Mouse (Mus musculus): ENCODE results near the gene Ankrd11. TPM values are rescaled to one million over a fixed set of nuclear protein-coding genes. Genes with fewer than 3 reads are reported as not detected.

Ankrd11 gene
- polyA plus RNA-seq, 1 experiment from 2014 or later: 65.7 TPM

DNA sequence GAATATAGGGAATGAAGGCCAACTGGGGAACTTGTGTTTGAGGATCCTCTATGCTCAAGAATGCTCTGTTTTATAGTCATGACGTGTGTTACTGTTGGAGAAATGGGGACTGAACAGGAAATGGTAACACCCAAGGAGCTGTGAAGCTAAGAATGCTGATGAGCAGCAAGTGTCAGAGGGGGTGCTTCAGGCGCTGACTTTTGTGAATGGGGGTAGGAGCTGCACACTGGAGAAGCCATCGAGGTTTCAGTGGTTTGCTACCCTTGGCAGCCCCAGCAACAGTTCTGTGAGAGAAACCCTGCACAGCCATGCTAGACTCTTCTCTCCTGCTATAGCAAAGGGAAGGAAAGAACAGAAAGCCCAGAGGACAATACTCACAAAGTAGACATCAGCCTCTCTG is 129.9 kb downstream of the Ankrd11 start:
- Histone ChIP-seq H3K9me3 (no peaks in the 10 kb centered on the region), H3K9ac (no peak overlapping the region), H3K4me2 (no peak overlapping the region), H3K4me1 (peaks cover 9% of the 10 kb centered on the region), H3K27me3 (no peaks in the 10 kb centered on the region), H3K36me3 (replicated peaks) (peaks cover 46% of the 10 kb centered on the region), H3K4me3 (replicated peaks) (no peak overlapping the region), H3K27ac (no peak overlapping the region)
- 95% methylated on average over 3 of the region's 3 CpGs for WGBS
- ATAC-seq (ENCODE audit: low FRiP score): no peak

GRCm38 (mm10) chr8:122906463-122907021 is 135.5 kb downstream of the Ankrd11 start:
- H3K36me3 ChIP-seq (replicated peaks): peaks cover 18% of the 10 kb centered on the region
- no peak overlapping the region for H3K4me3 ChIP-seq (replicated peaks)
- peak; percentile 53 for ATAC-seq (ENCODE audit: low FRiP score)
- H3K4me2 ChIP-seq: no peak overlapping the region
- no peak overlapping the region for H3K27ac ChIP-seq
- WGBS: 59% methylated on average over 6 of the region's 6 CpGs
- no peaks in the 10 kb centered on the region for H3K9me3 ChIP-seq
- no peaks in the 10 kb centered on the region for H3K27me3 ChIP-seq
- H3K9ac ChIP-seq: no peak overlapping the region
- peaks cover 9% of the 10 kb centered on the region for H3K4me1 ChIP-seq

- H3K4me3 ChIP-seq (replicated peaks): no peak overlapping the region
- no peak overlapping the region for H3K9ac ChIP-seq
- H3K27me3 ChIP-seq: no peaks in the 10 kb centered on the region
- H3K4me2 ChIP-seq: no peak overlapping the region
- peaks cover 18% of the 10 kb centered on the region for H3K36me3 ChIP-seq (replicated peaks)
- WGBS: 95% methylated on average over 4 of the region's 4 CpGs
- H3K9me3 ChIP-seq: no peaks in the 10 kb centered on the region
- no peak for ATAC-seq (ENCODE audit: low FRiP score)
- H3K4me1 ChIP-seq: peaks cover 8% of the 10 kb centered on the region
- no peak overlapping the region for H3K27ac ChIP-seq
Observed at GRCm38 (mm10) chr8:122905346-122905745, 136.7 kb downstream of the Ankrd11 start.

- WGBS: 89% methylated on average over 11 of the region's 11 CpGs
- H3K9me3 ChIP-seq: no peaks in the 10 kb centered on the region
- H3K27me3 ChIP-seq: no peaks in the 10 kb centered on the region
- no peak overlapping the region for H3K9ac ChIP-seq
- H3K36me3 ChIP-seq (replicated peaks): peaks cover 22% of the 10 kb centered on the region
- no peak overlapping the region for H3K4me3 ChIP-seq (replicated peaks)
- H3K4me2 ChIP-seq: no peak overlapping the region
- no peak for ATAC-seq (ENCODE audit: low FRiP score)
- peaks cover under 1% of the 10 kb centered on the region; the same call in 1 of the 2 replicates for H3K4me1 ChIP-seq
- H3K27ac ChIP-seq: no peak overlapping the region; the same call in 1 of the 2 replicates
Observed at GRCm38 (mm10) chr8:122904496-122904895, 137.6 kb downstream of the Ankrd11 start.

DNA sequence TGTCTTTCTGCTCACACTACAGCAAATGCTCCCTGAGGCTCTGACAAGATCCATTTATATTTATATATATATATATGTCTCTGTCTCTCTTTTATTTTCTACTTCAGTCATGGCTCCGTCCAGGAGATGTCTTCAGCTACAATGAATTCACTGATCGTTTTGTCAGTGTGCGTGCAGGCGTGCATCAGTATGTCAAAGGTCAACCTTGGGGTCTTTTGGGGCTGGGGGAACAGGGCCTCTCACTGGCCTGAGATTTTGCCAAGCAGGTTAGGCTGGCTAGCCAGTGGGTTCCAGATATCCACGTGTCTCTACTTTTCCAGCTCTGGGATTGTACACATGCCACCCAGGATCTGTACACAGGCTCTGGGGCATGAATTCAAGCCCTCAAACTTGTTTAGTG is 139.1 kb downstream of the Ankrd11 start:
- no peak overlapping the region for H3K4me2 ChIP-seq
- H3K9me3 ChIP-seq: no peaks in the 10 kb centered on the region
- ATAC-seq (ENCODE audit: low FRiP score): no peak
- H3K27ac ChIP-seq: no peak overlapping the region; the same call in 1 of the 2 replicates
- WGBS: 36% methylated on average over 5 of the region's 5 CpGs
- no peaks in the 10 kb centered on the region for H3K4me1 ChIP-seq
- no peaks in the 10 kb centered on the region for H3K27me3 ChIP-seq
- H3K36me3 ChIP-seq (replicated peaks): peaks cover 28% of the 10 kb centered on the region
- H3K4me3 ChIP-seq (replicated peaks): no peak overlapping the region
- no peak overlapping the region for H3K9ac ChIP-seq

GRCm38 (mm10) chr8:122902581-122902980 is 139.5 kb downstream of the Ankrd11 start:
- Histone ChIP-seq H3K4me1 (no peaks in the 10 kb centered on the region), H3K4me3 (replicated peaks) (no peak overlapping the region), H3K4me2 (no peak overlapping the region), H3K9me3 (no peaks in the 10 kb centered on the region), H3K27me3 (no peaks in the 10 kb centered on the region), H3K9ac (no peak overlapping the region; the same call in 1 of the 2 replicates), H3K36me3 (replicated peaks) (peaks cover 28% of the 10 kb centered on the region), H3K27ac (no peak overlapping the region; the same call in 1 of the 2 replicates)
- 65% methylated on average over 3 of the region's 3 CpGs for WGBS
- ATAC-seq (ENCODE audit: low FRiP score): no peak

GRCm38 (mm10) chr8:122901892-122902515 is 140.1 kb downstream of the Ankrd11 start:
- Histone ChIP-seq H3K36me3 (replicated peaks) (peaks cover 28% of the 10 kb centered on the region), H3K9me3 (no peaks in the 10 kb centered on the region), H3K27me3 (no peaks in the 10 kb centered on the region), H3K4me2 (no peak overlapping the region), H3K27ac (no peak overlapping the region), H3K4me3 (replicated peaks) (no peak overlapping the region), H3K9ac (no peak overlapping the region), H3K4me1 (no peaks in the 10 kb centered on the region)
- no peak for ATAC-seq (ENCODE audit: low FRiP score)
- WGBS: 91% methylated on average over 8 of the region's 8 CpGs

DNA sequence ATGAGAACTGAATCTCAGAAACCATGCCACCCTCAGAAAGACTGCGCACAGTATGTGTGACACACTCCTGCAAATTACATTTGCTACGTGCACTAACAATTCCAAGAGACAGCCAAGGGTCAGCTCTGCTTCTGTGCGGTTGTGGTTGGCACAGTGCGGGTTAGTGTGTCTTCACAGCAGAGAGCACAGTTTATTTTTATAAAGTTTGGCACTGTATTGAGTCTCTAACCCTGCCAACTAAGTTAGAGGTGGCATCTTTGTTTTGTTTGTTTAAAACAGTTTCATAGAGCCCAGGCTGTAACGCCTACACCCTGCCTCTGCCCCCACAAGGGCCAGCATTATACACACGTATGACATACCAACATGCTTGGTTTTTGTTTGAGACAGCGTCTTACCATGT is 140.6 kb downstream of the Ankrd11 start:
- H3K9ac ChIP-seq: no peak overlapping the region
- no peak overlapping the region for H3K4me3 ChIP-seq (replicated peaks)
- H3K36me3 ChIP-seq (replicated peaks): peaks cover 33% of the 10 kb centered on the region
- WGBS: 95% methylated on average over 7 of the region's 7 CpGs
- H3K9me3 ChIP-seq: no peaks in the 10 kb centered on the region
- H3K27me3 ChIP-seq: no peaks in the 10 kb centered on the region
- H3K4me1 ChIP-seq: no peaks in the 10 kb centered on the region
- no peak for ATAC-seq (ENCODE audit: low FRiP score)
- no peak overlapping the region for H3K4me2 ChIP-seq
- no peak overlapping the region for H3K27ac ChIP-seq

DNA sequence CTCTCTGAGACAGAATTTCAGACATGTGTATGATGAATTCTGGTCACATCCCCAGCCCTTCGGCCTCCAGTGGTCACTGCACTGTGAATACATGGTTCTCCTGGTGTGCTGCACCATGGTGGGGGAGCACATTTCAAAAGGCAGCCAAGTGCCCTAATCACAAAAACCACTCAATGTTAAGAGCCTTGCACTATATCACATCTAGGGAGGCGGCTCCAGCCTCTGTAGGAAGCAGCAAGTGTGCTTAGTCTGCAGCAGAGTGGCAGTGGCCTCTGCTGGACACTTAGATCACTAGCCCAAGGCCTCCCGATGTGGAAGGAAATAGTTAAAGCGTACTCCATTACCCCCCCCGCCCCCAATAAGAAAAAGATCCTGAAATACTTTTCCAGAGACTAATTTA is 143.0 kb downstream of the Ankrd11 start:
- H3K4me3 ChIP-seq (replicated peaks): no peak overlapping the region
- H3K27ac ChIP-seq: no peak overlapping the region
- WGBS: 68% methylated on average over 5 of the region's 5 CpGs
- peaks cover 57% of the 10 kb centered on the region for H3K36me3 ChIP-seq (replicated peaks)
- no peak for ATAC-seq (ENCODE audit: low FRiP score)
- H3K9ac ChIP-seq: no peak overlapping the region
- H3K4me1 ChIP-seq: no peaks in the 10 kb centered on the region
- no peaks in the 10 kb centered on the region for H3K27me3 ChIP-seq
- H3K9me3 ChIP-seq: no peaks in the 10 kb centered on the region
- H3K4me2 ChIP-seq: no peak overlapping the region

GRCm38 (mm10) chr8:122898473-122898872 is 143.6 kb downstream of the Ankrd11 start:
- Histone ChIP-seq H3K27me3 (no peaks in the 10 kb centered on the region), H3K27ac (no peak overlapping the region), H3K4me3 (replicated peaks) (no peak overlapping the region), H3K4me1 (no peaks in the 10 kb centered on the region), H3K36me3 (replicated peaks) (peaks cover 63% of the 10 kb centered on the region), H3K9me3 (no peaks in the 10 kb centered on the region), H3K9ac (no peak overlapping the region), H3K4me2 (no peak overlapping the region)
- ATAC-seq (ENCODE audit: low FRiP score): no peak
- 95% methylated on average over 12 of the region's 12 CpGs for whole genome bisulfite sequencing

GRCm38 (mm10) chr8:122898018-122898417 is 144.1 kb downstream of the Ankrd11 start:
- 87% methylated on average over 4 of the region's 4 CpGs for WGBS
- Histone ChIP-seq H3K4me2 (no peak overlapping the region), H3K27ac (no peak overlapping the region), H3K9ac (no peak overlapping the region), H3K4me3 (replicated peaks) (no peak overlapping the region), H3K4me1 (no peaks in the 10 kb centered on the region), H3K9me3 (no peaks in the 10 kb centered on the region), H3K27me3 (no peaks in the 10 kb centered on the region), H3K36me3 (replicated peaks) (peaks cover 67% of the 10 kb centered on the region)
- no peak for ATAC-seq (ENCODE audit: low FRiP score)

GRCm38 (mm10) chr8:122897200-122897599 is 144.9 kb downstream of the Ankrd11 start:
- peaks cover 75% of the 10 kb centered on the region for H3K36me3 ChIP-seq (replicated peaks)
- no peak overlapping the region for H3K9ac ChIP-seq
- H3K4me2 ChIP-seq: no peak overlapping the region
- no peak overlapping the region for H3K4me3 ChIP-seq (replicated peaks)
- H3K27me3 ChIP-seq: no peaks in the 10 kb centered on the region
- no peaks in the 10 kb centered on the region for H3K4me1 ChIP-seq
- no peak for ATAC-seq (ENCODE audit: low FRiP score)
- H3K27ac ChIP-seq: no peak overlapping the region
- WGBS: 92% methylated on average over 8 of the region's 8 CpGs
- no peaks in the 10 kb centered on the region for H3K9me3 ChIP-seq

GRCm38 (mm10) chr8:122896317-122896716 is 145.8 kb downstream of the Ankrd11 start:
- 94% methylated on average over 11 of the region's 11 CpGs for WGBS
- no peak for ATAC-seq (ENCODE audit: low FRiP score)
- no peak overlapping the region for H3K9ac ChIP-seq
- H3K27me3 ChIP-seq: no peaks in the 10 kb centered on the region
- no peak overlapping the region for H3K27ac ChIP-seq
- H3K4me3 ChIP-seq (replicated peaks): no peak overlapping the region
- peaks cover 84% of the 10 kb centered on the region for H3K36me3 ChIP-seq (replicated peaks)
- H3K4me1 ChIP-seq: no peaks in the 10 kb centered on the region
- no peaks in the 10 kb centered on the region for H3K9me3 ChIP-seq
- H3K4me2 ChIP-seq: no peak overlapping the region
